Mouse (Mus musculus) heart, embryonic 10.5 days (tissue): ENCODE data around the gene Pcsk1n. TPM values are rescaled to one million over a fixed set of nuclear protein-coding genes. Genes with fewer than 3 reads are reported as not detected.
"Not testable (repeated sequence)": the region's sequence is repeated elsewhere in the genome, so short reads cannot be mapped to it uniquely, and the experiment has no call there.

Source experiments
- DNase-seq: peaks from one replicate; pipeline ENCODE4 v3.0.0-alpha.2; 2017; ENCODE audit warnings: low spot score
- H3K27ac ChIP-seq: fragments of 300-500 bp; sonication (generic); 2 replicates; pipeline ENCODE4 v1.5.1; 2016; ENCODE audit warnings: mild to moderate bottlenecking
- H3K27me3 ChIP-seq: fragments of 300-500 bp; sonication (generic); 2 replicates; pipeline ENCODE4 v1.6.1; 2016; ENCODE audit warnings: mild to moderate bottlenecking; ENCODE audit not compliant: poor library complexity, insufficient read depth, severe bottlenecking
- H3K36me3 ChIP-seq: fragments of 300-500 bp; sonication (generic); 2 replicates; pipeline ENCODE4 v1.6.1; 2016; ENCODE audit warnings: mild to moderate bottlenecking, moderate library complexity
- H3K4me1 ChIP-seq: fragments of 300-500 bp; sonication (generic); 2 replicates; pipeline ENCODE4 v1.6.1; 2016; ENCODE audit warnings: mild to moderate bottlenecking
- H3K4me3 ChIP-seq: fragments of 300-500 bp; sonication (generic); 2 replicates; pipeline ENCODE4 v1.5.1; 2016; ENCODE audit warnings: mild to moderate bottlenecking, moderate library complexity
- H3K9me3 ChIP-seq: fragments of 300-500 bp; sonication (generic); 2 replicates; pipeline ENCODE4 v1.6.1; 2016; ENCODE audit warnings: mild to moderate bottlenecking, moderate library complexity
- WGBS: fragments of 180-500 bp; shearing (Covaris S2); methylation state at CpG from one replicate; pipeline ENCODE4 v1.1.7; 2016; 5-methylcytosine and 5-hydroxymethylcytosine counted together
- polyA plus RNA-seq: library from polyadenylated mRNA; unstranded; fragments of >200 nt; fragmentation: Nextera tagmentation; extraction: Ambion mirVana; gene quantifications from 2 replicates; pipeline ENCODE4 v1.2.1, GENCODE M21; 2016

The Pcsk1n gene
- 0.12 and 0.60 TPM in 2 replicates for polyA plus RNA-seq

- peak within 1 kb of the TSS; percentile 48 for H3K4me3 ChIP-seq
- no peaks in the 10 kb centered on the region for H3K9me3 ChIP-seq
- peaks cover 65% of the 10 kb centered on the region for H3K27me3 ChIP-seq
- H3K4me1 ChIP-seq, result peaks cover 10% of the 10 kb centered on the region; the same call in 1 of the 2 replicates
- DNase-seq, result no peak
- H3K36me3 ChIP-seq, result no peaks in the 10 kb centered on the region
- 15% methylated on average over 39 of the region's 40 CpGs for WGBS
- H3K27ac ChIP-seq, result no peak within 1 kb of the TSS; the same call in 1 of the 2 replicates
Observed at GRCm38 (mm10) chrX:7919601-7920383, at the start of gene Pcsk1n. Pcsk1n (plus strand) TSS chrX:7919822.

DNA sequence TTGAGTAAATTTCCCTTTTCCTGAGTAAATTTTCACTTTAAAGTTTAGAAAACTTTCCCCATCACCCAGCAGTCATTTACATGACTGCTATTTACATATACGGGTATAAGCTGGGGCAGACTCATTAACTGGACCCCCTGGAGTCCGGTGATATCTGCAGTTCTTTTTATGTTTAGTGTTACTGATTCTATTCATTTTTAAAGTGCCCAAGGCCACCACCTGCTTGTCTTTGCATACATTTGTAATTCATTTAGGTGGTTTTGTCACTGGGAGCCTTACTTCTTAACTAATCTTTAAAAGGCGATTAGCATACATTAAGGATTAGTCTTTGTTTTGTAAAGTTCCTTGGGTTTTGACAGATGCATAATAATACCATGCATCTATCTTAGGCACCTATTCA is 49.8 kb upstream of the Pcsk1n start:
- H3K9me3 ChIP-seq, result no peaks in the 10 kb centered on the region
- 60% methylated on average over 3 of the region's 3 CpGs for WGBS
- no peak overlapping the region for H3K4me3 ChIP-seq
- H3K4me1 ChIP-seq, result no peaks in the 10 kb centered on the region; the same call in 1 of the 2 replicates
- H3K36me3 ChIP-seq, result peaks cover 41% of the 10 kb centered on the region
- no peaks in the 10 kb centered on the region for H3K27me3 ChIP-seq
- DNase-seq, result no peak
- no peak overlapping the region for H3K27ac ChIP-seq

- Histone ChIP-seq H3K36me3 (peaks cover 21% of the 10 kb centered on the region), H3K4me1 (0 out of 2 replicates have a peak, but pooled peaks cover 5% of the 10 kb centered on the region), H3K27me3 (no peaks in the 10 kb centered on the region), H3K9me3 (no peaks in the 10 kb centered on the region), H3K4me3 (peak within 1 kb of the TSS; percentile 64), H3K27ac (peak within 1 kb of the TSS; percentile 56)
- DNase-seq, result peak; percentile 91
- 7% methylated on average over 38 of the region's 38 CpGs for WGBS
Observed at GRCm38 (mm10) chrX:7878007-7878419, 41.6 kb upstream of the Pcsk1n start, which contains the start of gene Pim2. Pim2 (plus strand) TSS chrX:7878262.

DNA sequence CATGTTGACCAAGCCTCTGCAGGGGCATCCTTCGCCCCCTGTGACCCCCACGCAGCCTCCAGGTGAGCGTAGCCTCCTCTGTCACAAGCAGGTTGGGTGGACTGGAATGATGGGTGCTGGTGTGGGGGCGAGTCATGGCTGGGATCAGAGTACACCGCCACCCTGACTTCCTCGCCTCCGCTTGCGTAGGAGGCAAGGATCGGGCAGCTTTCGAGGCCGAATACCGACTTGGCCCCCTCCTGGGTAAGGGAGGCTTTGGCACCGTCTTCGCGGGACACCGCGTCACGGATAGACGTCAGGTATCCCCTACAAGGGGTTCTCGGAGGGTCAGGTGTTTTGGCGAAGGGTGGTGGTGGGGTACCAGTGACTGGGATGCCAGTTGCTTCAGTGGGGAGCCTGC is 41.1 kb upstream of the Pcsk1n start:
- DNase-seq, result no peak
- peak overlapping the region; percentile 64 for H3K4me3 ChIP-seq
- H3K9me3 ChIP-seq, result no peaks in the 10 kb centered on the region
- 17% methylated on average over 21 of the region's 21 CpGs for WGBS
- peaks cover 16% of the 10 kb centered on the region for H3K36me3 ChIP-seq
- H3K27me3 ChIP-seq, result no peaks in the 10 kb centered on the region
- 0 out of 2 replicates have a peak, but pooled peaks cover 5% of the 10 kb centered on the region for H3K4me1 ChIP-seq
- H3K27ac ChIP-seq, result peak overlapping the region; percentile 56

DNA sequence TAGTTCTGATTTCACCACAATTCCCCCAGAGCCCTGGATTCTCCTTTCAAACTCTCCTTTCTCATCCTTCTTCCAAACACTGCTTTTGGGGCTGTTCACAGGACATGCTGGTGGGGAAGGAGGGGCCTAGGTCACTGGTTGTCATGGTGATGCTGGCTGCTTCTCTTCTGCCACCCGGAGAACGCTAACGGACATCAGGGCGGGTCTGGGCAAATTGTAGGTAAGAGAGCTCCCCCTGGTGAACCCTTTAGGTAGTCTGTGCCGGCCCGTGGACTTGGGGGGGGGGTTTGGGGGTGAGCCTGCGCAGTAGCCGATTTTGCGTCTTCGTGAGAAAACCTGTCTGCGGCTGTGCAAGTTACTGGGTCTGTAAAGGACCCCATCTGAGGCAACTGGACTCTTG is 39.8 kb upstream of the Pcsk1n start:
- Histone ChIP-seq H3K27me3 (no peaks in the 10 kb centered on the region), H3K4me3 (peak overlapping the region; percentile 33), H3K9me3 (no peaks in the 10 kb centered on the region), H3K27ac (no peak overlapping the region), H3K4me1 (0 out of 2 replicates have a peak, but pooled peaks cover 5% of the 10 kb centered on the region), H3K36me3 (peaks cover 6% of the 10 kb centered on the region; the same call in 1 of the 2 replicates)
- DNase-seq, result peak; percentile 83
- 21% methylated on average over 11 of the region's 11 CpGs for WGBS

DNA sequence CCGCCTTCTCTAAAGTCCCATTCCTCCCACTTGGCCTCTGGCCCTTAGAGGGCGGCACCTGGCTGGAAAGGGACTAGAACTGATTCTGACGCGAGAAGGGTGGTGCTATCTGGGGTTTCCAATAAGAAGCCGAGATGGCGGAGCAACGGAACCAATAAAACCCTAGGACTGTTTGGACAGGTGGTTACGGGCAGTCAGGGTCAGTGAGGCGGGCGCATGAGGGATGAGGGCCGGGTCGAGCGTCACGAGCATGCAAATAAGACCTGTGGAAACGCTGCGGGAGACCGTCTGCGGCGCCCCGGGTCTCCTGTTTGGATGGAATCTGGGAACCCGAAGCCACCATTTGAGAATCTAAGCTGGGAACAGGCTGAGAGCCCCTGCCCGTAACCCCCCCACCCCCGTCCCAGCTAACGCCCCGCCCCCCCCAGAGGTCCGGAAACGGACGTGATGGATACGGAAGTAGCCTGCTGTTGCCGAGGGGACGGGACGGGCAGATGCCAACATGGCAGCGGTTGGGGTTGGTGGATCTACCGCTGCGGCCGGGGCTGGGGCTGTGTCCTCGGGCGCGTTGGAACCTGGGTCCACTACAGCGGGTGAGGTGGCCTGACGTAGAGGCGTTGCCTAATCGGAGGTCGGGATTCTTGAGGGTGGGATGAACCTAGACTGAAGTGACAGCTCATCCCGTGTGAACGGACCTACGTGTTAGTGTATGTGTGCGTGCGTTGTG is 35.6 kb upstream of the Pcsk1n start, which contains the start of gene Slc35a2:
Gene Slc35a2 (plus strand): TSS at position 188 of the 727 bp plus-strand sequence.
- Histone ChIP-seq H3K4me3 (peak within 1 kb of the TSS; percentile 68), H3K36me3 (0 out of 2 replicates have a peak, but pooled peaks cover 4% of the 10 kb centered on the region), H3K27me3 (no peaks in the 10 kb centered on the region), H3K4me1 (0 out of 2 replicates have a peak, but pooled peaks cover 2% of the 10 kb centered on the region), H3K9me3 (no peaks in the 10 kb centered on the region), H3K27ac (peak within 1 kb of the TSS; percentile 85)
- WGBS, result 12% methylated on average over 49 of the region's 49 CpGs
- DNase-seq, result peak; percentile 95

DNA sequence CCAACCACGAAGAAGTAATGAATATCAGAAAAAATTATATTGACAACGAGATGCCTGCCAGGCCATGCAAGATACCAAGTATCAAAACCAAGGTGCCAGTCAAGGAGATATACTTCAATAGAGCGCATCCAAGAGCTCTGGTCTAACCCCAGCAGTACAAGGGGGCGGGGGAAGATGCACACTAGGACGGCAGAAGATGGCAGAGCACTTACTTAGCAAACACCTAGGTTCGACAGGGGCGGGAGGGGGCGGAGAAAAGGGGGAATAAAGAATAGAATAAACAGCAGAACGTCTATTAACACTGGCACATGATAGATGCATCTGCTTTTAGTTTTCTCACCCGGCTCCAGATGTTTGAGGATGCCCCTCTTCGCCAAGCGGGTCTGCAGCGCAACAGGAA is 21.4 kb upstream of the Pcsk1n start:
- DNase-seq, result no peak
- H3K4me3 ChIP-seq, result peak overlapping the region; percentile 67
- WGBS, result 32% methylated on average over 13 of the region's 13 CpGs
- H3K36me3 ChIP-seq, result peaks cover 20% of the 10 kb centered on the region
- H3K9me3 ChIP-seq, result no peaks in the 10 kb centered on the region
- no peaks in the 10 kb centered on the region for H3K27me3 ChIP-seq
- no peaks in the 10 kb centered on the region for H3K4me1 ChIP-seq
- peak overlapping the region; percentile 86 for H3K27ac ChIP-seq

DNA sequence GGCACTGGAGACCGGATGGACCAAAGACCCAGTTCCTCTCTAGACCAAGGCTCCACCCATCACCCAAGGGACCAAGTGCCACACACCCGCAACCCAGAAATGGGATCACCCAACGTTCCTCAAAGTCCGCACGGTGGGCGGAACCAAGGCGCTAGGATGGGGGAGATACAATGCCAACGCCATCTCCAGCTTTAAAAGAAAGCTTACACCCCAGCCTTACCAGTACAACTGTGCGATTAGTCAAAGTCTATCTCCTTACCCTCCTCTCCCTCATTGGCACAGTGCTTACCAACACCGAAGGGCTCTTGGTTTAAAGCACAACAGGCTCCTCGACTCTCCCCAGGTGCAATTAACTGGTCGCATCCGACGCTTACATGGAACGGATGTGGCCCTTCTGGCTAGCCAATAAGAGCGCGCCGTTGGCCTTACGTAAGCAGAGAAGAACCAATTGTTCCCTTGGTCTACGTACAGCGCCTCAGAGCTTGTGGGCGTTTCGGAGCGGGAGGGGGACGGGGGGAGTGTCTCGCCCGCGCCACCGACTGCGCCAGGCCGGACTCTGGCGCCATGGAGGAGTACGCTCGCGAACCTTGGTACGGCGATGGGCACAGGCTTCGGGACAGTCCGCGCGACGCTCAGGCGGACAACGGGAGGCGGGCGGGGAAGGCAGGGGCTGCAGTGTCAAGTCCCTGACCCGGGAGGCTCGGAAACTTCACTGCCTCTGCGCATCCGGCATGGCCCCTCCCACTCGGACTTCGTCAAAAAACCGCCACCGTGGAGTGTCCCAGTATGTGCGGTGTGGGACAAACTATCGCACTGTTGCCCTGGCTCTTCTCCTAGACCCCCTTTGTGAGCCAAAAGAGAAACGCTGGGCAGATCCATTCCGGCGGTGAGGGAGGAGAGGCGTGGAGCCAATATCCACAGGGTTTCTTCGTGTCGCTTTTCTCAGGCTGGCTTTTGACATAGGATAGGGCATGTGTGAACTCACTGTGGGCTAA is 20.4 kb upstream of the Pcsk1n start, which contains the start of the genes Pqbp1 and Timm17b:
Gene Pqbp1 (minus strand): TSS at position 390 of the 995 bp plus-strand sequence.
Gene Timm17b (plus strand): TSS at position 478 of the 995 bp plus-strand sequence.
- Histone ChIP-seq H3K4me3 (peak within 1 kb of the TSS; percentile 67), H3K27ac (peak within 1 kb of the TSS; percentile 86), H3K36me3 (peaks cover 12% of the 10 kb centered on the region), H3K27me3 (no peaks in the 10 kb centered on the region), H3K9me3 (no peaks in the 10 kb centered on the region), H3K4me1 (no peaks in the 10 kb centered on the region)
- peak; percentile 94 for DNase-seq
- WGBS, result 9% methylated on average over 62 of the region's 62 CpGs

DNA sequence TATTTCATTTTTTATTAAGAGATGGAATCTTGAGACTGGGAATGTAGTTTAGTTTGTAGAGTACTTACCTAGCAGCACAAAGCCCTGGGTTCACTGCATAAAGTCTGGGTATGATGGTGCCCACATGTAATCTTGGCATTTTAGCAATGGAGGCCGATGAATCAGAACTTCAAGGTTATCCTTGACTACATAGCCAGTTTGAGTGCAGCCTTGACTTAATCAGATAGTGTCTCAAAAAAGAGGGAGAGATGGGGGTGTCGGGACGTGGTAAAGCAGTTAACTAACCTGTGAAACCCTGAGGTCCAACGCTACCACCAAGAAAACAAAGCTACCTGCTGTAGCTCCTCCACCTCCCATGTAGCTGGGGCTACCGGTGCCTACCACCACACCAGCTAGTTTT is 15.2 kb upstream of the Pcsk1n start:
- H3K27ac ChIP-seq, result no peak overlapping the region
- H3K27me3 ChIP-seq, result no peaks in the 10 kb centered on the region
- H3K4me3 ChIP-seq, result no peak overlapping the region
- DNase-seq, result no peak
- H3K36me3 ChIP-seq, result peaks cover 15% of the 10 kb centered on the region; the same call in 1 of the 2 replicates
- H3K4me1 ChIP-seq, result no peaks in the 10 kb centered on the region
- 89% methylated on average over 5 of the region's 5 CpGs for WGBS
- H3K9me3 ChIP-seq, result no peaks in the 10 kb centered on the region

DNA sequence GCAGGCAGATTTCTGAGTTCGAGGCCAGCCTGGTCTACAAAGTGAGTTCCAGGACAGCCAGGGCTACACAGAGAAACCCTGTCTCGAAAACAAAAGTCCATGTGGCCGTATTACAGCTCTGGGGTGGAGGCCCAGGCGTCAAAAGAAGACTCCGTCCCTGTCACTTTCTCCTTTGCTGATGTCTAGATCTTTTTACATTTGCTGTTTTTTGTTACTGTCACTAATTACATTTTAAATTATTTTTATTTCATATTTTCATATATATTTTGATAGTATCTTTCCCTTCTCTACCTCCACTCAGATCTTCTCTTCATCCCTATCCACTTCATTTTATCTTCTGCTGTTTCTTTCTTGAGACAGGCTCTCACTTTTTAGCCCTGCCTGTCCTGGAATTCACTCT is 11.9 kb upstream of the Pcsk1n start, which contains the start of gene Gm10491:
Gene Gm10491 (minus strand): TSS at position 101 of the 400 bp plus-strand sequence.
- Histone ChIP-seq H3K4me3 (no peak within 1 kb of the TSS), H3K36me3 (peaks cover 15% of the 10 kb centered on the region; the same call in 1 of the 2 replicates), H3K4me1 (no peaks in the 10 kb centered on the region), H3K27me3 (no peaks in the 10 kb centered on the region), H3K27ac (no peak within 1 kb of the TSS), H3K9me3 (no peaks in the 10 kb centered on the region)
- WGBS, result 87% methylated on average over 5 of the region's 5 CpGs
- DNase-seq, result no peak

DNA sequence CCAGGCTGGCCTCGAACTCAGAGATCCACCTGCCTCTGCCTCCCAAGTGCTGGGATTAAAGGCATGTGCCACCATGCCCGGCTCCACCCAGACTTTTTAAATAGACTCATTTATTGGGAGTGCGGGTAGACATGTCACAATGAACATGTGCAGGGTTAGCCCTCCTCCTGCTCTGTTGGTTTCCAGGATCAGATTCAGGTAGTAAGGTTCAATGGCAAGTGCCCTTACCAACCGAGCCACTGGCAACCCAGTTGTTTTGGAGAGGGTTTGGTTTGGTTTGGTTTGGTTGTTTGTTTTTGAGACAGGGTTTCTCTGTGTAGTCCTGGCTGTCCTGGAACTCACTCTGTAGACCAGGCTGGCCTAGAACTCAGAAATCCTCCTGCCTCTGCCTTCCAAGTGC is 10.4 kb upstream of the Pcsk1n start, which contains the start of gene Gm10490:
Gene Gm10490 (plus strand): TSS at position 301 of the 400 bp plus-strand sequence.
- H3K4me1 ChIP-seq, H3K4me3 ChIP-seq, H3K27ac ChIP-seq, H3K9me3 ChIP-seq, H3K27me3 ChIP-seq, DNase-seq: not testable (repeated sequence)
- 88% methylated on average over 4 of the region's 4 CpGs for WGBS
- H3K36me3 ChIP-seq, result peaks cover 15% of the 10 kb centered on the region; the same call in 1 of the 2 replicates
